Mouse (Mus musculus) CH12.LX (cell line): ENCODE data around the gene A830031A19Rik. TPM values are rescaled to one million over a fixed set of nuclear protein-coding genes. Genes with fewer than 3 reads are reported as not detected.

Experiments used
- DNase-seq: peaks from one replicate; pipeline ENCODE4 v3.0.0-alpha.2; 2013; ENCODE audit errors: extremely low read depth
- H3K27ac ChIP-seq: 2 replicates; pipeline ENCODE4 v1.5.1; 2012; ENCODE audit warnings: low read depth, mild to moderate bottlenecking, control low read depth, moderate library complexity; ENCODE audit not compliant: insufficient read depth
- H3K27me3 ChIP-seq: replicated peaks from 2 replicates; pipeline ENCODE3; 2012; ENCODE audit warnings: inconsistent platforms
- H3K36me3 ChIP-seq, 2 experiments: replicated peaks in 1 of 2; 2 replicates each; pipeline versions ENCODE3 to v1.6.1; 2012; ENCODE audit warnings: inconsistent platforms in 1 of 2, low read length in 1 of 2, mild to moderate bottlenecking in 1 of 2, mixed read lengths in 1 of 2, moderate library complexity in 1 of 2; ENCODE audit not compliant: control insufficient read depth in 1 of 2, insufficient read depth in 1 of 2
- H3K4me1 ChIP-seq, 2 experiments: 2 replicates each; pipeline ENCODE4 v1.6.1; 2012; ENCODE audit warnings: inconsistent platforms in 1 of 2, moderate library complexity in 1 of 2; ENCODE audit not compliant: insufficient read depth in 2 of 2, control insufficient read depth in 1 of 2
- H3K4me2 ChIP-seq: 2 replicates; pipeline ENCODE4 v1.6.1; 2012; ENCODE audit warnings: low read depth, mild to moderate bottlenecking, control low read depth; ENCODE audit not compliant: poor library complexity, insufficient read depth, severe bottlenecking
- H3K4me3 ChIP-seq, 3 experiments: fragments of 150-350 bp in 1 of 3; sonication (generic) in 1 of 3; replicated peaks in 1 of 3; 2 replicates each; pipeline versions ENCODE3 to v1.5.1; 2011 to 2012; ENCODE audit warnings: low read depth in 2 of 3, low read length in 2 of 3, mild to moderate bottlenecking in 2 of 3, moderate library complexity in 2 of 3, control low read depth in 1 of 3, improper control_type of control experiment in 1 of 3, inconsistent platforms in 1 of 3, mixed read lengths in 1 of 3; ENCODE audit not compliant: poor library complexity in 1 of 3
- H3K79me2 ChIP-seq: replicated peaks from 2 replicates; pipeline ENCODE4 v1.6.1; 2012; ENCODE audit warnings: mild to moderate bottlenecking, moderate library complexity; ENCODE audit not compliant: control insufficient read depth, poor library complexity, insufficient read depth, severe bottlenecking; ENCODE audit errors: extremely low read depth
- H3K9ac ChIP-seq: 2 replicates; pipeline ENCODE4 v1.6.1; 2012; ENCODE audit warnings: low read depth, mild to moderate bottlenecking, control low read depth, moderate library complexity; ENCODE audit not compliant: insufficient read depth
- H3K9me3 ChIP-seq: replicated peaks from 2 replicates; pipeline ENCODE3; 2012; ENCODE audit warnings: low read length, inconsistent platforms, mixed read lengths
- BHLHE40 ChIP-seq: IDR thresholded peaks from 2 replicates; pipeline ENCODE4 v1.6.1; 2011; ENCODE audit warnings: mild to moderate bottlenecking, low read depth, low read length, improper control_type of control experiment
- CHD1 ChIP-seq: IDR thresholded peaks from 2 replicates; pipeline ENCODE4 v1.6.1; 2012; ENCODE audit warnings: low read depth, low read length, improper control_type of control experiment, inconsistent platforms
- CHD2 ChIP-seq: IDR thresholded peaks from 2 replicates; pipeline ENCODE4 v1.6.1; 2011; ENCODE audit warnings: low read length, improper control_type of control experiment
- EP300 ChIP-seq: IDR thresholded peaks from 2 replicates; pipeline ENCODE4 v1.6.1; 2011; ENCODE audit warnings: low read length, improper control_type of control experiment
- ETS1 ChIP-seq: conservative IDR thresholded peaks from 2 replicates; pipeline ENCODE4 v1.6.1; 2012; ENCODE audit warnings: low read depth, mild to moderate bottlenecking, inconsistent platforms, low read length, improper control_type of control experiment, moderate library complexity
- GABPA ChIP-seq: IDR thresholded peaks from 2 replicates; pipeline ENCODE4 v1.6.1; 2012; ENCODE audit warnings: low read depth, low read length, improper control_type of control experiment, inconsistent platforms; ENCODE audit not compliant: insufficient replicate concordance
- IRF4 ChIP-seq: IDR thresholded peaks from 2 replicates; pipeline ENCODE4 v1.6.1; 2014; ENCODE audit warnings: low read depth, mild to moderate bottlenecking, inconsistent platforms, low read length, improper control_type of control experiment
- JUN ChIP-seq: IDR thresholded peaks from 2 replicates; pipeline ENCODE4 v1.6.1; 2011; ENCODE audit warnings: low read depth, mild to moderate bottlenecking, low read length, improper control_type of control experiment, moderate library complexity; ENCODE audit not compliant: insufficient read depth
- JUND ChIP-seq: conservative IDR thresholded peaks from 2 replicates; pipeline ENCODE4 v1.6.1; 2011; ENCODE audit warnings: low read depth, low read length, improper control_type of control experiment
- MAFK ChIP-seq: IDR thresholded peaks from 2 replicates; pipeline ENCODE4 v1.6.1; 2011; ENCODE audit warnings: low read length, improper control_type of control experiment; ENCODE audit not compliant: insufficient replicate concordance
- MXI1 ChIP-seq: IDR thresholded peaks from 2 replicates; pipeline ENCODE4 v1.6.1; 2011; ENCODE audit warnings: mild to moderate bottlenecking, low read depth, low read length, improper control_type of control experiment
- PAX5 ChIP-seq: IDR thresholded peaks from 2 replicates; pipeline ENCODE4 v1.6.1; 2012; ENCODE audit warnings: low read length, inconsistent platforms, mixed read lengths
- POLR2A ChIP-seq: IDR thresholded peaks from 2 replicates; pipeline ENCODE4 v1.6.1; 2011; ENCODE audit warnings: low read depth, mild to moderate bottlenecking, improper control_type of control experiment, low read length
- POLR2AphosphoS2 ChIP-seq: IDR thresholded peaks from 2 replicates; pipeline ENCODE4 v1.6.1; 2011; ENCODE audit warnings: low read depth, low read length, improper control_type of control experiment
- RCOR1 ChIP-seq: conservative IDR thresholded peaks from 2 replicates; pipeline ENCODE4 v1.6.1; 2012; ENCODE audit warnings: low read depth, mild to moderate bottlenecking, inconsistent platforms, low read length, improper control_type of control experiment
- SIN3A ChIP-seq: IDR thresholded peaks from 2 replicates; pipeline ENCODE4 v1.6.1; 2012; ENCODE audit warnings: low read length, improper control_type of control experiment, inconsistent platforms
- ZNF384 ChIP-seq: IDR thresholded peaks from 2 replicates; pipeline ENCODE4 v1.6.1; 2012; ENCODE audit warnings: low read depth, low read length, improper control_type of control experiment, inconsistent platforms
- dilution Hi-C: fragments of 300-500 bp; cut with MboI; formaldehyde crosslinking; loops from 2 replicates; pipeline ENCODE4 v1.14.3; 2020; ENCODE audit warnings: low sequenced_read_pairs; ENCODE audit not compliant: extremely low pct_unique_long_range_greater_than_20kb, extremely low pct_ligation_motif_present
- in situ Hi-C: fragments of 300-500 bp; cut with MboI; formaldehyde crosslinking; loops from 3 replicates; pipeline ENCODE4 v1.14.3; 2019; ENCODE audit warnings: low sequenced_read_pairs, low pct_ligation_motif_present, low pct_unique_long_range_greater_than_20kb, mixed read lengths
- polyA plus RNA-seq: library from polyadenylated mRNA; unstranded; fragments of >175 nt; gene quantifications from 2 replicates; pipeline ENCODE4 v1.2.1, GENCODE M21; 2012; ENCODE audit warnings: low read depth; ENCODE audit not compliant: insufficient read length
- total RNA-seq, 2 experiments: library from RNA; depleted of rRNA; stranded (reverse); fragments of 300-350 nt in 1 of 2; fragments of >200 nt in 1 of 2; gene quantifications; 2 replicates each; pipeline ENCODE4 v1.2.3; 2012 to 2014

A830031A19Rik gene
- total and polyA plus RNA-seq, 3 experiments, result not detected

- peaks cover 2% of the 10 kb centered on the region for H3K79me2 ChIP-seq
- dilution Hi-C loops (no loop called here), in situ Hi-C loops (loop anchor here (5.0 to 10.0 kb wide), 2 partner anchors 113 to 160 kb away; no protein-coding TSS in a partner anchor)
- no peak for TF ChIP-seq JUND
- no peak for TF ChIP-seq POLR2A
- no peak for TF ChIP-seq JUN
- no peak for TF ChIP-seq BHLHE40
- no peak for TF ChIP-seq PAX5
- no peak for TF ChIP-seq IRF4
- no peak for TF ChIP-seq MAFK
- TF ChIP-seq SIN3A, result no peak
- no peak for TF ChIP-seq POLR2AphosphoS2
- no peak for TF ChIP-seq MXI1
- no peak for TF ChIP-seq CHD2
- H3K27ac ChIP-seq, result no peak overlapping the region
- H3K36me3 ChIP-seq, result peaks cover 5 to 51% of the 10 kb centered on the region in 2 experiments
- DNase-seq, result no peak
- H3K4me1 ChIP-seq, result peaks cover 10 to 59% of the 10 kb centered on the region in 2 experiments; a peak in 3 of 4 replicates
- H3K9me3 ChIP-seq, result no peaks in the 10 kb centered on the region
- no peak overlapping the region for H3K9ac ChIP-seq
- H3K4me3 ChIP-seq, result no peak overlapping the region
- no peaks in the 10 kb centered on the region for H3K27me3 ChIP-seq
- H3K4me2 ChIP-seq, result no peak overlapping the region
These were observed 9.7 kb upstream of the A830031A19Rik start for GRCm38 (mm10) chr11:24084590-24084989.

GRCm38 (mm10) chr11:24084077-24084476, 9.2 kb upstream of the A830031A19Rik start:
- no peaks in the 10 kb centered on the region for H3K9me3 ChIP-seq
- in situ Hi-C loops, result loop anchor here (5.0 to 10.0 kb wide), 2 partner anchors 113 to 161 kb away; no protein-coding TSS in a partner anchor
- TF ChIP-seq RCOR1 (no peak), MXI1 (no peak), PAX5 (no peak), EP300 (peak; percentile 16; the same call in 1 of the 2 replicates), GABPA (no peak), CHD1 (no peak), ZNF384 (peak; percentile 87), ETS1 (0 out of 2 replicates have a peak, but pooled peaks have one; percentile 8)
- no peak overlapping the region for H3K4me2 ChIP-seq
- peaks cover 2% of the 10 kb centered on the region for H3K79me2 ChIP-seq
- peaks cover 5 to 46% of the 10 kb centered on the region in 2 experiments for H3K36me3 ChIP-seq
- no peaks in the 10 kb centered on the region for H3K27me3 ChIP-seq
- H3K9ac ChIP-seq, result no peak overlapping the region
- H3K4me3 ChIP-seq, result peak overlapping the region in 1 of 3 experiments; percentile 77
- DNase-seq, result no peak
- H3K4me1 ChIP-seq, result peaks cover 10 to 54% of the 10 kb centered on the region in 2 experiments; a peak in 3 of 4 replicates
- dilution Hi-C loops, result no loop called here
- no peak overlapping the region for H3K27ac ChIP-seq
